Mouse (Mus musculus): Measurements from ENCODE around the gene Nrsn2.
A peak's percentile ranks its signal among the peaks of the same experiment; 100 is the strongest.

DNA sequence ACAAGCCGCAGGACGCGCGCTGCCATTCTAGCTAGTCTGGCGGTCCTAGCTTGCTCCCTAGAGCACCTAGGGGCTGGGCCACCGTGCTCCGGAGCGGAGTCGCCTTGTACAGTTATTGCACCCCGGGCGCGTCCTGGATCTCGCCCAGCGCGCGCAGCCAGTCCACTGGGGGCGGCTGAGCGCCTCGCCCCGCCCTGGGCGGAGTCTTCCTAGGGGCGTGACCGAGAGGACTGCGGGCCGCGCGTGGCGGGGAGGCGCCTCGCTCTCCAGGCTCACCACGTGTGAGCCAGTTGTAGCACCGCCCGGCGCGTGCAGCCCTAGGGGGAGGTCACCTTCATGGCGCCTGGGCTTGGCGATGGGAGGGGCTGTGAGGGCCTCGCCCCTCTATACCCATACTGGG, 22.3 kb upstream of the Nrsn2 start:
- TF ChIP-seq MYOD1 (IDR thresholded peaks at IDR 0.05; ENCODE audit: control insufficient read depth, insufficient read length, low read depth), result no peak
- no peak for TF ChIP-seq CTCF (IDR thresholded peaks at IDR 0.05; ENCODE audit: control insufficient read depth, insufficient read depth, insufficient read length)
- TF ChIP-seq CEBPB (IDR thresholded peaks at IDR 0.05; ENCODE audit: low read depth), result no peak
- peak; percentile 92 for TF ChIP-seq MAX (IDR thresholded peaks at IDR 0.05)
- TF ChIP-seq USF1 (IDR thresholded peaks at IDR 0.05; ENCODE audit: low read depth), result no peak

All from C2C12 (cell line).